Mouse (Mus musculus): ENCODE measurements at regions not wholly inside any gene's neighbourhood (a gene's known extent, or its start where the extent isn't known, plus 50 kb on each side); places are given as distances from the start of the nearest gene placed in this dataset.

DNA sequence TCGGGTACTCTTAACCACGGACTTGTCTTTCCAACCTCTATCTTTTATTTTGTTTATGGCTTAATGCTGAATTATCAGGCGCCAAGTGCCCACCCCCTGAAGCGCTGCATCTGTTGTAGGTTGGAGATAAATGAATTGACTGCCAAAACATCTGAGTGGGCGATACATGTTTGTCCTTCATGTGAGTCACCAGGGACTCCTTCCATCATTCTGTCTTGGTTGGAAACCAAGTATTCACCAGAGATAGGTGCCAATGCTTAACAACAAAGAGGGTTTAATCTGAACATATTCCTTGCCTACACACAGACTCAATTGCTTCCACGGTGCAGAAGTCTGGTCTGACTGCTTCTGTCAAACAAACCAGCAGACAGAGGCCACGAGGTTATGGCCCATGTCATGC lies 203.6 kb downstream of the Rpap3 start:
- DNase-seq (ENCODE audit: low spot score), result no peak

DNA sequence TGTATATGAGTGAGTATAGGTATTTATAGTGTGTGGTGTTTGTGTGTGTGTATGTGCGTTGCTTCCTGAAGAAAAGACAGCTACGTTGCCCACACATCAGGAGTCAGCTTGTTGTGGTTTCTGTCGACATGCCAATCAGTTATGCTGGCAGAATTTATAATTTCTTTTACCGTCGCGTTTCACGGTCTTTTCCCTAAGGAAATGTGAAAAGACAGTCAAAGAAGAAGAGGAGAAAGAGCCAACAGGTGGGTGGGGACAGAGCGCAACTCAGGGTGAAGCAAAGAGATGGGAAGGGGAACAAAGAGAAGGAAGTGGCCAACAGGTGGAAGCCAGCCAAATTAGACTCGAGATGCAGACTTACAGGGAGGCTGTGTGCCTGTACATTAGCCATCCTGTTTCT lies 204.2 kb downstream of the Rpap3 start:
- no peak for DNase-seq (ENCODE audit: low spot score)

DNA sequence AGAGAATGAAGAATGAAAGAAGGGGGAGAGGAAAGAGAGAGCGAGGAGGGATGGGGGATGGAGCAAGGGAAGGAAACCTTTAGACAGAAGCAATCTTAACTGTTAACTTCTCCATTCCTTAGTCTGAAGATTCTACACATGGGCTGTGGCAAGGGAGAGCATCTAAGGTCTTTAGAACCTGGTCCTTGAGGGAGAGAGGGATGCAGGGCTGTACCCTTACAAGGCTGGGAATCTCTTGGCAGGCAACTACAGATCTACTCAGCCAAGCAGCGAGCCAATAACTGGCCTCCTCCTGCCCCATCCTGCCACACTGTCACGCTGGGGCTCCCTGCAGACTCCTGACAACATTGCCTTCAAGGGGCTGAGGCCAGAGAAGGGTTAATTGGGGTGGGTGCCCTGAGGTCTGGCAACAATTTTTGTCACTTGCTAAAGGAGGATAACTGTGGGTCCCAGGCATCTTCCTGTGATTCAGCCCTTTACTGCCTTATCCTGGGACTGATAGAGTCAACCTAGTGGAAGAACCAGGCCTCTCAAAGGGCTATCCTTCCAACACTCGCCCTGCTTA lies 205.7 kb downstream of the Rpap3 start:
- DNase-seq (ENCODE audit: low spot score), result no peak

DNA sequence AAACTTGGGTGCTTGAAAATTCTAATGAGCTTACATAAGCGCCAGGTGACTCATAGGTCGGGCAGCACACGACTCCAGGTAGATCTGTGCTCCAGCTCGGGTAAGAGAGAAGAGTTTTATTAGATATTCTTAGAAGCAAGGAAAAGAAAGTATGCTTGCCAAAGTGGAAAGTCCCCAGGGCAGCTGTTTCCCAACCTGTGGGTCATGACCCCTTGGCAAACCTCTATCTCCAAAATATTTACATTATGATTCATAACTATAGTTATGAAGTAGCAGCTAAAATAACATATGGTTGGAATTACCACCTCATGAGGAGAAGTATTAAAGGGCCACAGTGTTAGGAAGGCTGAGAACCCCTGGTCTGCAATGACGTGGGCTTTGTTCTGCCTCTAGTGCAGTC lies 206.4 kb downstream of the Rpap3 start:
- no peak for DNase-seq (ENCODE audit: low spot score)

DNA sequence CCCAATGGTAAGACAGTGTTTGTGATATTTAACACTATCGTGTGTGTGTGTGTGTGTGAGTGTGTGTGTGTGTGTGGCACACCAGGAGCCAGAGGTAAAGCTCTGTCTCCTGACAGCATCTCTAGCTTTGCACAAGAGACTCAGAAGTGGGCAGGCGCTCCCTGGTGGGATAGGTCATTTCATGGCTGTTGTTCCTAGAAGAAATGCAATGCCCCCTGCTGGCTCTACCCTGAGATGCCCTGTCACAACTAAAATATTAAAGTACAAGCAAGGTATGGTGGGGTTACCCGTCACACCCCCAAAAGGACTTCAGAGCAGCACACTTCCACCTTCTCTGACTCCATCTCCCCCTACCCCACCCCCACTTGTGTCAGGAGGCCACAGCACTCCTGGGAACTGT lies 207.2 kb downstream of the Rpap3 start:
- DNase-seq (ENCODE audit: low spot score), result no peak

DNA sequence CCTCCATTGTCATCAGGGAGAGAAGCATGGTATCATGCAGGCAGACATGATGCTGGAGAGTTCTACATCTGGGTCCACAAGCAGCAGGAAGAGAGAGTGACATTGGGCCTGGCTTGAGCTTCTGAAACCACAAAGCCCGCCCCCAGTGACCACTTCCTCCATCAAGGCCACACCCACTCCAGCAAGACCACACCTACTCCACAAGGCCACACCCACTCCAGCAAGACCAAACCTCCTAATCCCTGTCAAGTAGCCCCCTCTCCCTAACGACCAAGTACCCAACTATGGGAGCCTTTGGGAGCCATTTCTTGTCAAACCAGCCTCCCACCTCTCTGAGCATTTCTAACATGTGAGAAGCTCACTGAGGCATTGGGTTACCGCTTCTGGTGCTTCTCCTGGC lies 209.6 kb downstream of the Rpap3 start:
- DNase-seq (ENCODE audit: low spot score), result no peak

DNA sequence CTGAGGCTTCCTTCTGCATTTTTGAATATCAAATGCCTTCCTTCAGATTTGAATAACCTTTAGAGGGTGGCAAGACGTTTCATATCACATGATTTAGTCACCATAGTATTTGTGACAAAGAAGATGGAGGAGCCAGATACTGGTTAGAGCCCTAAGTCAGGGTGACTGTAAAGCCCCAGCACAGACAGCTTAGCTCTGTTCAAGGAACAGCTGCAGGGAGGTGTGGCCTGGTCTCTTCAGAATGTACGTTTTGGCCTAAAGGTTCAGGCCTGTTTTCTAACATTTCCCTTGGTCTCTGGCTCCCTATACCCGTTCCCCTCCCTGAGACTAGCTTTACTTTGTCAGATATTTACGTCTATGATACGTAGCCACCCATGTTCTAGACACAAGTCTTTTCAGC lies 212.3 kb downstream of the Rpap3 start:
- DNase-seq (ENCODE audit: low spot score), result no peak

DNA sequence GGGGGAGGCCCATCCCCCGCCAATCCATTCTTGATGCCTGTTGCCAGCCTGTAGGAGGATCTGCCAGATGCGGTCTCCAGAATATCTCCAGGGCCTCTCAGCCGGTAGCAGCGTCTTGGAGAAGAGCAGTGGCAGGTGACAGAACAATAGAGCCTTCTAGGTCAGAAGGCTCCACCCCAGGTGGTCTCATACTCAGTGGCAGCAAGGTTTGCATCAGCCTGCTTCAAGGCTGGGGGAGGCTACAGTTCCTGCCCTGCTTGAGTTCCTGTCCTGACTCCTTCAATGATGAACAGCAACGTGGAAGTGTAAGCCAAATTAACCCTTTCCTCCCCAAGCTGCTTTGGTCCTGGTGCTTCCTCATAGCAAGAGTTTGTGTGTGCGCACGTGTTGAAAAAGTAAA lies 213.8 kb downstream of the Rpap3 start:
- no peak for DNase-seq (ENCODE audit: low spot score)

DNA sequence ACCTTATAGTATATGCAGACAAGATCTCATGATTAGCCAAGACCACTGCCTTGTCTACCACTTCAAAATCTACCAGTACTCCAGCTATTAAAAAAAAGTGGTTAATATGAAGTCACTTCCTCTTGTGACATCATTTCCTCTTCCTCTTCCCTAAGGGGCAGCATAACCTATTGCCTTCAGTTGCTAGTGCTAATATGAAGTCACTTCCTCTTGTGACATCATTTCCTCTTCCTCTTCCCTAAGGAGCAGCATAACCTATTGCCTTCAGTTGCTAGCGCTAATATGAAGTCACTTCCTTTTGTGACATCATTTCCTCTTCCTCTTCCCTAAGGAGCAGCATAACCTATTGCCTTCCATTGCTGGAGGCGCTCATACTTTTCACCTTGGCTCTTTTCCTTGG lies 218.2 kb downstream of the Rpap3 start:
- no peak for DNase-seq (ENCODE audit: low spot score)

DNA sequence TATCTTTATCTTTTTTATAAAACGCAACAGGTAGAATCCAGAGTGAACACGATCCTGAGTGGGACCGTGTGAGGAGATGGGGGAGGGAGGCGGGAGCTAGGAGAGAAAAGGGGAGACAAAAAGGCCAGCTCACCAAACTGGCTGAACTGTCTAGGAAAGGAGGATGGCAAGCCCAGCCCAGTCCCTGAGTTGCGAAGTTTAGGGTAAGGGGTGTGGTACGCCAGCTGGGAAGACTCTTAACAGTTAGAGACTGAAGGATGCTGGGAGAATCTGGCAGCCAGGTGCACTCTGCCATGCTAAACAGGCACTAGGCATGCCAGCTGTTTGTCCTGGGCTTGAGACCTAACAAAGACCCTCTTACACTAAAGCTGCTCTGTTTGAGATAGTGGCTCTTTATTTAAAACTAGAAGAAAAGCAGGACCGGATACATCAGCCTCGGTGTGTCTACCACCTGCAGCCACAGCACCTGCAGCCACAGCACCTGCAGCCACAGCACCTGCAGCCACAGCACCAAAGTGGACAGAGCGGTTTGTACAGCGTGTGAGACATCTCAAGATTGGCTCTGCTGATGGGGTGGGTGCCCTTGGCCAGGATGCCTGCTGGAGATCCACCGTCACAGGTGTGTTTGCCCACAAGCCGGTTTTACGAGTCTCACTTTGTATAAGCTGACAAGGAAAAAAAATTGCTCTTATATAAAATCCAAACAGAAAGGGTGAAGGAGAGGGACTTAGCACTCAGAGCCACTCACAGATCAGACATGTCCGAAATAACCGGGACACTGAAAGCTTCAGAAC lies 225.1 kb upstream of the Amigo2 start:
- no peak for DNase-seq (ENCODE audit: low spot score)

DNA sequence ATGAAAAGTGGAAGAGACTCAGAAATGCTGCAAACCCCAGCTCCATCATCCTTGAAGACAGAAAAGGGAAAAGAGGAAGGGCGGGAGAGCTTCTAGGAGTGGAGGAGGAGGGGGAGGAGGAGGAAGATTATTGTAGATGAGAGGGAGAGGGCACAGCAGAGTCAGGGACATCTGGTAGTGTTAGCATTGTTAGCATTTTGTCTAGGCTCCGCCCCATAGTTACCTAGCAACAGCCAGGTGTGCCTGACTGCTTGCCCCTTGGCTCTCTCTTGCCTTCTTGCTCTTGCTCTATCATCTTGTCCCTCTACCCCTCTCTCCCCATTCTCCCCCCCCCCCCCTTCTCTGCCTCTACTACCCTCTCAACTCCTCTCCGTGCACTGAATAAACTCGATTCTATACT lies 224.4 kb upstream of the Amigo2 start:
- no peak for DNase-seq (ENCODE audit: low spot score)

DNA sequence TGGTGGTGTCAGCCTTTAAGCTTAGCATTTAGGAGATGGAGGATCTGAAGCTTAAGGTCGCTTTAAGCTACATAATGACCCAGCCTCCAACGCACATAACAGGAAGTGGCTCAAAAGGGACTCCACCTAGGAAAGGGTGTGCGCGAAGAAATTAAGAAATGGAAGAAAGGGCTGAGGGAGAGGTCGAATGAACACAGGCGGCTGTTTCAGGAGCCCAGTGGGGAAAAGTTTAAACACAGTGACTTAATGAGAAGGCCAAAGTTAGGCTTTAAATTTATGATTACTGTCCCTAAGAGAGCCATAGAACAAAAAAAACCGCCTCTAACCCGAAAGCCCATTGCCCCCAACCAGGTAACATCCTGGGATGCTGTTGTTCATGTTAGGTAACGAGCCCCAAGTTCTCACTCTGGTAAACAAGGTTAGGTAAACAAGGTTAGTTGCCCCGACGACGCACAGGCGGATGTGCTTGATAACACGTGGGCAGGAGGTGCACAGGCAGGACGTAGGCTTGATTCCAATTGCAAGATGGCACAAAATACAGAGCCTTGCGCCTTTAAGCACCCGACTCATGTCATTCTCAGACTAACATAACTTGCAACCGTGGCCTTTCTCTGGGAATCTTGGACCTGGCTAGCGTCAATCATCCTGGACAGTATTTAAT lies 222.7 kb upstream of the Amigo2 start:
- no peak for DNase-seq (ENCODE audit: low spot score)

DNA sequence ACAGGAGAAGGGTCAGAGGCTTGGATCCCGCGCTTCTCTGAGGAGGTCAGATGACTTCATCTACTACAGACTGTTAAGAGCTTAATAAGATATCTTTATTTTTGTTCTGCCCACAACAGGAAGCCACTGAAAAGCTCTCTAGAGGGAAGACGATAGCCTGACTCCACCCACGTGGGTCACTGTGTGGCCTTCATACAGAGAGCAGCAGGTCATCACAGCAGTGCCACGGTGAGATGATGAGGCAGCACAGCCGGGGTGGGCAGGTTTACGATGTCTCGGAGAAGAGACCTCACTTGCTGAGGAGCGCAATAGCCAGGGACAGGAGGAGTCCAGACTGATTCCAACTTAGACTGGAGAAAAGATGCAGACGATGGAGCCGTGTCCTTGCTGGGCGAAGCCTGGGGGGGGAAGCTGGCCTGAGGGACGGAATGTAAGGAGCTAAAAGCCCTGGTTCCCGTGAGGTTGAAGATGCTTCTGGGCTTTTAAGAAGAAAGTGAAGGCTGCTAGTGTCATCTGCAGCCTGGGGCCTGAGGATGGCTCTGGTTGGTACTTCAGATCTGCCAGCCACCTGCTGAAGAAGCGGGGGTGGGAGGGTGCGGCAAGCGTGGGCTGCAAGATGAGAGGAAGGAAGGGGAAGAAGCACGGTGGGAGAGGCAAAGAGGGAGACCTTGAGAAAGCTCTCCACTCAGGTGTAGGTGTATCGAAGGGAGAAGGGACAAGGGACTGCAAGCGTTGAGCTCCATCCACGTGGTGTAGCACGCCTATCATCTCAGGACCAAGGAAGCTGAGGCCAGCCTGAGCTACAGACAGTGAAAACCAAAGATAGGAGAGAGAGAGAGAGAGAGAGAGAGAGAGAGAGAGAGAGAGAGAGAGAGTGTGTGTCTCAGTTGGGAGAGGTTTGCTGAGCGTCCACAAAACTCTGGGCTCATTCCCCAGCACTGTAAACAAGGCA lies 221.9 kb upstream of the Amigo2 start:
- DNase-seq (ENCODE audit: low spot score), result no peak

DNA sequence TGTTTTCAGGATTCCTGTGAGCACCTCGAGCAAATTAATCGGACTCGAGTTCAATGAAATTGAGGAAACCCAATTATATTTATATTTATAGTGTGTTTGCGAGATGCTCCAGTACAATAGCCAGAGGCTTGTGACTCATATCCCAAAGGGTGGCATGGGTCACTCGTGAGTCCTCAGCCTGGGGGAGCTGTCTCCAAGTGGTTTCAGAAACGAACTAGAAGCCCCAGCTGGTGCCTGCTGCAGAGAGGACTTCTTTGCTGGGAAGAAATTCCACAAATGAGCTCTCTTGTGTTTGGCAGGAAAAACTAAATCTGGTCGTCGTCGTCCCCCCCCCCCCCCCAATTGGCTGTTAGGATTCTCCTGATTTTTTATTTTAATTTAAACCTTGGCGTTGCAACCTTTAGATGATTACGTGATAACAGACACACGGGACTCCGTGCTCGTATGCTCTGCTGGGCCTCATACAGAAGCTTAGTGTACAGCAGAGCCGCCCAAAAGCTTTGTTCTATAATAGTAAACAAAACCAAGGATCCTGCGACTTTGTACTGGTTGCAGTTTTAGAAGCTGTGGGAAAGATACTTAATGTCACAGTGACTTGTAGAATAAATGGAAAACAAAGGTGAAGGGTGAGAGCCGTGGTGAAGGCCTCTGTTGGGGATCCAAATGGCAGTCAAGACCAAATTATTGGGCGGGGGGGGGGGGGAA lies 220.8 kb upstream of the Amigo2 start:
- no peak for DNase-seq (ENCODE audit: low spot score)

DNA sequence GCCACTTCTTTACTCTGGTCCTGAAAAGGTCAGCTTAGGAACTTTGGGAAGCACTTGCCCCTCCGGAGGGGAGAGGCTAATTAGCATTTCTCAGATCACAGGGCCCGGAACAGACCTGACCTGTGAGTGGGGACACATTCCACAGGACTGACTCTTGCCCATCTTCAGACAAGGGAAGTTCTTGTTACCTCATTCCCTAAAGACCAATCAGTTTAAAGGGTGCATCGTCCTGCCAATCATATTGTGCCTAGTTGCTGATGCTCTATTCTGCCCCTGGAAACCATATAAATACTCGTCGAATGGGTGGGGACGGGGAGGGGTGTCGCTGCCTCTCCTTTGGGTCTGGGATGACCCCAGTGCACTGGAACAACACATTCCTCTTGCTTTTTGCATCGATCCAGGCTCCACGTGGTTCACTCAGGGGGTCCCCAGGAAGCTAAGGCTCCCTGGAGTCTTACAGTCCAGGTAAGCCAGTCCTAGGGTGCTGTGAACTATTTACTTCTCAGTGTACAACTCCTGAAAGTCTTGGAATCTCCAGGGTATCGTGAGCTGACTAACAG lies 219.9 kb upstream of the Amigo2 start:
- no peak for DNase-seq (ENCODE audit: low spot score)

DNA sequence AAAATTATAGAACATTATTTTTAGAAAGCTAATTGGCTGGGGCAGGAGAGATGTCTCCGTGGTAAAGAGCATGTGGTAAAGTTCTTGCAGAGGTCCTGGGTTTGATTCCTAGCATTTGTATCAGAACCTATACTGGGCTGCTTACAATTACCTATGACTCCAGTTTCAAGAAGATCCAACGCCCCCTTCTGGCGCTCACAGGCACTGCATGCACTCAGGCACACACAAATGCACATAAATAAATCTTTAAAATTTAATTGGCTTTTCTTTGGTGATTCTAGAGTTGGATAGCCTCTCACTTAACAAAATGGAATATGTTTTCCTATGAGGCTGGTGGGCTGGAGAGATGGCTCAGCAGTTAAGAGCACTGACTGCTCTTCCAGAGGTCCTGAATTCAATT lies 219.0 kb upstream of the Amigo2 start:
- DNase-seq (ENCODE audit: low spot score), result peak; percentile 15

DNA sequence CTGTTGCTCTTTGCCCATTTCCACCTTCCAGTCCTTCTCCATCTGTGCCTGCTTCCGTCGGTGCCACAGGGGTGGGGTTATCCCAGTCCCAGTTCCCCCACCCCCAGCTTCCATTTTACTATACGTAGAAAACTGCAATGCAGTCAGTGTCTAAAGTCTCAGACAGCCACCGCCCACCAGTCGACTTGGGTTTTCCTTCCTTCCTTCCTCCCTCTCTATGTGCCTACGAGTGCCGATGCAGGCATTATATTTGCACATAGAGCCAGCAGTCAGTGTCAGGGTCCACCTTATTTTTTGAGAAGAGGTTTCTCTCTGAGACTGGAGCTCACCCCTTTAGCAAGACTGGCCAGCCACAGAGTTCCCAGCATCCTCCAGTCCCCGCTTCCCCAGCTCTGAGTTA lies 218.3 kb upstream of the Amigo2 start:
- no peak for DNase-seq (ENCODE audit: low spot score)

DNA sequence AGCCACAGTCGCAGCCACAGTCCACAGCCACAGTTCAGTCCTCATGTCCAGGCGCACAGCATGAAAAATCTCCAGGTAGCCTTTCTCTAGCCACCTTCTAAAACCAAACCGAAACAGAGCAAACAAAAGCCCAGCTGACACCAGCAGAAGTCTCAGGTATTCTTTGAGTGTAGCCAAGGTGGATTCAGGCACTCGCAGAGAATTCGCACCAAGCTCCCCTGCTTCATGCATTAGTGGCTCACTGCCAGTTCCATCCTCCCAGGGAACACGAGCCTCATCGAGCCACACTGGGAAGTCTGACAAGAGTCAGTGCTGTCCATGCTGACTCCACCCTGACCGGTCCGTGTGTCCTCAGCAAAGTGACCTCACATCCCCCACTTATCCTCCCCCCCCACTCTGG lies 217.7 kb upstream of the Amigo2 start:
- no peak for DNase-seq (ENCODE audit: low spot score)

DNA sequence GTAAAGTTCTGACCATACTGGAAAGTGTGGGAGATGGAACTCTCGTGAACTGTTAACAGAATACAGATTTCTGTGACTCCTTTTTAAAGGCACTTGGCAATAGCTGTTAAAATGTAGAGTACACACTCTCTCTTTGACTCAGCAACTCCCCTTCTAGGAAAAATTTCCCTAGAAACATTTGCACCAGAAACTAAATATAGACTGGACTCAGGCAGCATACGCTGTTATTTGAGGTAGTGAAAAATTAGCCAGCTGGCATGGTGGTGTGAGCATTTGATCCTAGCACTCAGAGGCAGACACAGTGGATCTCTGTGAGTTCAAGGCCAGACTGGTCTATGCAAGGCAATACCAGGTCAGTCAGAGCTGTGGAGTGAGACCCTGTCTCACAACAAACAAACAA lies 215.5 kb upstream of the Amigo2 start:
- no peak for DNase-seq (ENCODE audit: low spot score)

DNA sequence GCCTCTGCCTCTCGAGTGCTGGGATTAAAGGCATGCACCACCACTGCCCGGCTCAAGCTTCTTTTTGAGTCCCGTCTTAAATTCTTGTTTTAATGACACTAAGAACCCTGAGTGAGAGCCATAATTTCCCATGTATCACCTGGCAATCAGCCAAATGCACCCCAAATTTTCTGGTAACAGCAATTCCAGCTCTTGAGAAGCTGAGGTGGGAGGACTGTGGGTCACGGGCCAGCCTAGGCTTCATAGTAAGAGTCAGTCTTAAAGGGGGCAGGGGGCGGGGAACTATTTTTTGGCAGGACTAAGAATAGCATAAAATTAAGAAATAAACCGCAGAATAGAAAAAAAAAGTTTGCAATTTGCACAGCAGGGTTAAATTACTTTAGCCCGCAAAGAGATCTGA lies 214.9 kb upstream of the Amigo2 start:
- no peak for DNase-seq (ENCODE audit: low spot score)

DNA sequence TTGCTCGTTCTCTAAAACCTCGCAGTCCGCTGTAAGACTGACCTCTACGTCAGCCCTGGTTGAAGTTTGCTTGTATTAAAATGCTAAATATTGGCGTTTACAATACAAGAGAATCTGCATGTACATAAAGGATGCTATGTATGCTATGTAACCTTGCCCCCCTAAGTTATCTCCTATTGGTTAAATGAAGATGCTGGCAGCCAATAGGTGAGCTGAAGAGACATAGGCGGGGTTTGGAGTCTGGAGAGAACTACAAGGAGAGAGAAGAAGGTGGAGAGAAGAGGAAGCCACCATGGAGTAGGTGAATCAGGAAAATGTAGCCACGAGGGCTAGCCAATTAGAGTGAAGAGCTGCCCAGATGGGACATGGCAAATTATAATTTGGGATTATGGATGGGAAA lies 214.0 kb upstream of the Amigo2 start:
- no peak for DNase-seq (ENCODE audit: low spot score)

DNA sequence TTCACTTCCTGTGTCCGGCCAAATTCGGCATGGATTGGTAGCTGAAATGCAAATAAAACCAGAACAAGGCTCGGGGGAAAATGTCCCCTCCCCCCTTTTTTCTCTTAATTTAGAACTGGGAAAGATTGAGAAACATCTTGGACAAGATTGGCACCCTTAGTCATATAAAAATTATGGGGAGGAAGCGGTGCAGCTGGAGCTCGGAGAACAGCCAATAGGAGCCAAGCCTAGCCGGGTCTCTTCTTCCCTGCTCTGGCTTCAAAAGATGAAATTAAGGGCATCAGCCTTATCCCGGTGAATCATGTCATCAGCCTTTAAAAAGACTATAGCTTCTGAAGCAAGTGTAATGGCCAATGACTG lies 213.3 kb upstream of the Amigo2 start:
- no peak for DNase-seq (ENCODE audit: low spot score)
